Mouse (Mus musculus) liver, postnatal 0 days (tissue): Measurements from ENCODE around the gene Macrod2. TPM values are rescaled to one million over a fixed set of nuclear protein-coding genes. Genes with fewer than 3 reads are reported as not detected.

Experiments
- ATAC-seq: fragments of 200-750 bp; cut with Nextera tagmentation; 2 replicates; pipeline ENCODE4 v1.8.0; 2017; ENCODE audit warnings: mild to moderate bottlenecking, moderate library complexity
- DNase-seq: peaks from one replicate; pipeline ENCODE4 v3.0.0-alpha.2; 2016
- H3K27ac ChIP-seq: fragments of 300-500 bp; sonication (generic); 2 replicates; pipeline ENCODE4 v1.5.1; 2014; ENCODE audit warnings: antibody characterized with exemption, moderate library complexity, mild to moderate bottlenecking, low read depth
- H3K27me3 ChIP-seq: fragments of 300-500 bp; sonication (generic); 2 replicates; pipeline ENCODE4 v1.6.1; 2014; ENCODE audit warnings: low read length, control low read depth, mixed read lengths; ENCODE audit not compliant: insufficient read depth
- H3K36me3 ChIP-seq: fragments of 300-500 bp; sonication (generic); replicated peaks from 2 replicates; pipeline ENCODE4 v1.6.1; 2014; ENCODE audit warnings: mild to moderate bottlenecking, control low read depth, low read length, moderate library complexity, mixed read lengths; ENCODE audit not compliant: insufficient read depth
- H3K4me1 ChIP-seq: fragments of 300-500 bp; sonication (generic); 2 replicates; pipeline ENCODE4 v1.6.1; 2014; ENCODE audit warnings: antibody characterized with exemption, mild to moderate bottlenecking, control low read depth; ENCODE audit not compliant: insufficient read depth
- H3K4me2 ChIP-seq: fragments of 300-500 bp; sonication (generic); 2 replicates; pipeline ENCODE4 v1.6.1; 2014; ENCODE audit warnings: low read depth, mild to moderate bottlenecking, low read length, moderate library complexity, mixed read lengths
- H3K4me3 ChIP-seq: fragments of 300-500 bp; sonication (generic); 2 replicates; pipeline ENCODE4 v1.5.1; 2014; ENCODE audit warnings: low read depth, low read length
- H3K9ac ChIP-seq: fragments of 300-500 bp; sonication (generic); replicated peaks from 2 replicates; pipeline ENCODE4 v1.6.1; 2014; ENCODE audit warnings: mild to moderate bottlenecking, moderate library complexity
- H3K9me3 ChIP-seq: fragments of 300-500 bp; sonication (generic); 2 replicates; pipeline ENCODE4 v1.6.1; 2016; ENCODE audit warnings: mild to moderate bottlenecking, control low read depth, low read length, mixed read lengths
- CTCF ChIP-seq: sonication (generic); IDR thresholded peaks from 2 replicates; pipeline ENCODE4 v1.5.1; 2016; ENCODE audit warnings: antibody characterized with exemption, low read depth
- EP300 ChIP-seq: IDR thresholded peaks from 2 replicates; pipeline ENCODE4 v1.6.1; 2016; ENCODE audit warnings: antibody characterized with exemption, low read depth, mild to moderate bottlenecking
- WGBS: fragments of 180-500 bp; shearing (Covaris S2); extraction: QIAGEN DNeasy Blood & Tissue Kit; methylation state at CpG from one replicate; pipeline ENCODE4 v1.1.7; 2014; ENCODE audit not compliant: insufficient replicate concordance; 5-methylcytosine and 5-hydroxymethylcytosine counted together
- polyA plus RNA-seq: library from polyadenylated mRNA; unstranded; fragments of >200 nt; fragmentation: Nextera tagmentation; extraction: Ambion mirVana; gene quantifications from 2 replicates; pipeline ENCODE4 v1.2.1, GENCODE M21; 2015

The Macrod2 gene
- polyA plus RNA-seq, 1 experiment from 2014 or later: 9.3 TPM

- no peak for ATAC-seq
- no peak overlapping the region for H3K9ac ChIP-seq
- no peaks in the 10 kb centered on the region for H3K27me3 ChIP-seq
- WGBS: 65% methylated on average over 8 of the region's 8 CpGs
- H3K27ac ChIP-seq: no peak overlapping the region
- H3K36me3 ChIP-seq: no peaks in the 10 kb centered on the region
- H3K9me3 ChIP-seq: no peaks in the 10 kb centered on the region
- no peak for TF ChIP-seq EP300
- no peak for TF ChIP-seq CTCF
- no peak overlapping the region for H3K4me3 ChIP-seq
- no peak for DNase-seq
- no peak overlapping the region for H3K4me2 ChIP-seq
- no peaks in the 10 kb centered on the region for H3K4me1 ChIP-seq
Measured at GRCm38 (mm10) chr2:142222137-142222921, 1827.2 kb downstream of the Macrod2 start.

GRCm38 (mm10) chr2:142222926-142223325 is 1827.8 kb downstream of the Macrod2 start:
- no peak for TF ChIP-seq CTCF
- no peak for TF ChIP-seq EP300
- H3K9ac ChIP-seq: no peak overlapping the region
- no peaks in the 10 kb centered on the region for H3K27me3 ChIP-seq
- no peaks in the 10 kb centered on the region for H3K36me3 ChIP-seq
- H3K27ac ChIP-seq: no peak overlapping the region
- no peak overlapping the region for H3K4me3 ChIP-seq
- 60% methylated on average over 5 of the region's 5 CpGs for WGBS
- H3K4me2 ChIP-seq: no peak overlapping the region
- no peaks in the 10 kb centered on the region for H3K4me1 ChIP-seq
- H3K9me3 ChIP-seq: no peaks in the 10 kb centered on the region
- DNase-seq: no peak
- ATAC-seq: no peak

- no peak for TF ChIP-seq EP300
- no peak for TF ChIP-seq CTCF
- Histone ChIP-seq H3K27ac (no peak overlapping the region), H3K36me3 (no peaks in the 10 kb centered on the region), H3K9ac (no peak overlapping the region), H3K9me3 (no peaks in the 10 kb centered on the region), H3K27me3 (no peaks in the 10 kb centered on the region), H3K4me3 (no peak overlapping the region), H3K4me2 (no peak overlapping the region), H3K4me1 (no peaks in the 10 kb centered on the region)
- DNase-seq (no peak), ATAC-seq (no peak)
- WGBS: 68% methylated on average over 4 of the region's 4 CpGs
Measured at GRCm38 (mm10) chr2:142230985-142231549, 1836.0 kb downstream of the Macrod2 start.

DNA sequence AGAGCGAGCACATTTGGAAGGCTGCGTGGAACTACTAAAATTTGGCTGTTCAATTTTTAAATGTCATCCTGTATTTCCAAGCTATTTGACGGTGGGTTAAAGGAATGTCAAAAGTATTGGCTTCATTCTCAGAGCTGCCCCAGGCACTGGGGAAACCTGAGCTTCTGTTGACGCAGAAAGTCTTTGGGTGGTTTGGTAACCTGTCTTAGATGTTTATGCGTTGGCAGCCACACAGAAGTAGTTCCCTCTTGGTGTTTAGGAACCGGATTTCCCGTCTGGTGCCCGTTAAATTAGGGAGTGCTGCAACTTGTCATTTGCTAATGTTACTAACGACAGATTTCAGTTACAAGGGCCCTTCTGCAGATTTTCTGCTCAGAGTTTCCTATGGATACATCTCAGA is 1837.7 kb downstream of the Macrod2 start:
- no peak overlapping the region for H3K27ac ChIP-seq
- H3K9me3 ChIP-seq: no peaks in the 10 kb centered on the region
- no peaks in the 10 kb centered on the region for H3K27me3 ChIP-seq
- H3K36me3 ChIP-seq: no peaks in the 10 kb centered on the region
- TF ChIP-seq EP300 (no peak), CTCF (no peak)
- no peak overlapping the region for H3K4me3 ChIP-seq
- no peaks in the 10 kb centered on the region for H3K4me1 ChIP-seq
- WGBS: 70% methylated on average over 9 of the region's 9 CpGs
- no peak for DNase-seq
- H3K4me2 ChIP-seq: no peak overlapping the region
- no peak overlapping the region for H3K9ac ChIP-seq
- no peak for ATAC-seq

DNA sequence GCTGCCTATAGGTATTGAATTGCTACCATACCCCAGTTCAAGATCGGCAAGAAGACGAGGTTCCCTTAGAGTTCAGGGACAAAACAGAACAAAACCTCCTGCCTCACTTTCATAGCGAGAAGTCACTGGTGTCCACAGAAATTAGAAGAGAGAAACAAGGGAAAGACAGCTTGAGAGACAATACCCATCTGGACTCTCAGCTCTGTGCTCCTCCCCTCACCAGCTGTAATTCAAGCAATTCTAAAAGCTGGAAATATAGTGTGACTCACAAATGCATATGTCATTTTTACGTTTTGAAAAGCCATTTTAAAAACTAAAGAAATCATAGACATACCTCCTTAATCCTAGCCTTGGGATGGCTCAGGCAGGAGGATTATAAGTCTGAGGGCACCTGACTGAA is 1848.4 kb downstream of the Macrod2 start:
- 71% methylated on average over 4 of the region's 4 CpGs for WGBS

GRCm38 (mm10) chr2:142250383-142250782 is 1855.3 kb downstream of the Macrod2 start:
- no peak for TF ChIP-seq CTCF
- TF ChIP-seq EP300: no peak
- 37% methylated on average over 4 of the region's 4 CpGs for WGBS
- Histone ChIP-seq H3K27me3 (no peaks in the 10 kb centered on the region), H3K36me3 (no peaks in the 10 kb centered on the region), H3K9ac (no peak overlapping the region), H3K4me2 (no peak overlapping the region), H3K4me1 (no peaks in the 10 kb centered on the region), H3K9me3 (no peaks in the 10 kb centered on the region), H3K4me3 (no peak overlapping the region), H3K27ac (no peak overlapping the region)
- DNase-seq (no peak), ATAC-seq (no peak)

More for the DNA sequence above, 1848.4 kb downstream of the Macrod2 start:
- ATAC-seq (no peak), DNase-seq (no peak)
- H3K4me2 ChIP-seq: no peak overlapping the region
- no peaks in the 10 kb centered on the region for H3K9me3 ChIP-seq
- no peak overlapping the region for H3K4me3 ChIP-seq
- no peak overlapping the region for H3K27ac ChIP-seq
- no peaks in the 10 kb centered on the region for H3K27me3 ChIP-seq
- H3K4me1 ChIP-seq: no peaks in the 10 kb centered on the region
- TF ChIP-seq CTCF (no peak), EP300 (no peak)
- H3K9ac ChIP-seq: no peak overlapping the region
- H3K36me3 ChIP-seq: no peaks in the 10 kb centered on the region
